Comparison of ENCODE assay signal across 8 mouse cellular contexts in the genomic region with DNA sequence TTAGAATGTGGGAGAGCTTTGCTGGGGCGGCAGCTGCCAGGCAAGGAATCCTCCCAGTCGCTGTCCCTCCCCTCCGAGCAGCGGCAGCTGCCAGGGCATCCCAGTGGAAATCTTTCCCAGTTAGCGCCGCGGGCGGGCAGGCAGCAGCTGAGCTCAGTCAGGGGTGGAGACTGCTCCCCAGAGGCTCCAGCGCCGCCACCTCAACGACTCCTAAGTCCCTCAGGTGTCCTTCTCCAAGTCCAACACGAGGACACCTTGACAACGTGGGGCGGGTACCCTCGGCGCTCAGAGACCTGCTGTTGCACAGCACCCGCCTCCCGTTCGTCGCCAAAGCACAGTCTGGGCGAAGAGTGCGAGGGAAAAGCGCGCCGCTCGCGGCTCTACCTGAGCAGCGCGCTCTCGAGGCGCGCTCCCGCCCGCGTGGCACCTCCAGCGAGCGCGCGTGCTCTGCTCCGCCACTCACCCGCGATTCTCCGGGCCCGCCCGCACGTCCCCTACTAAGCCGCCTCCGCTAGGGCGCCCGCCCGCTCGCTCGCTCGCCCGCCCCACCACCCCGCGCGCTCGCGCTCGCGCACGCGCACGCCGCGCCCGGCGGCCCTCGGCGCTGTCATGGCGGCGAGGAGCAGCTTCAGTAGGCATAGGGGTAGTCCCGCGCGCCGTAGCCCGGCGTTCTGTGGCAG. TPM values are rescaled to one million over a fixed set of nuclear protein-coding genes. Genes with fewer than 3 reads are reported as not detected.
DNase-seq lines count a peak whose midpoint lies in the region; ATAC-seq and TF ChIP-seq lines count a peak whose summit lies in the region.

No protein-coding gene starts in this region.

- TF ChIP-seq POLR2A in kidney, adult 2 months (IDR thresholded peaks at IDR 0.05; ENCODE audit: low read depth, low read length) = peak; percentile 60

- TF ChIP-seq CTCF in kidney, adult 2 months (conservative IDR thresholded peaks at IDR 0.05; ENCODE audit: insufficient read depth, insufficient read length, low read depth, low read length) = no peak

- peak; percentile 93 for DNase-seq in 3134 (ENCODE audit: extremely low read depth, insufficient read length, low spot score)
- DNase-seq in adrenal gland, postnatal 25 days = peak; percentile 91
- peak; percentile 84 to 91 for DNase-seq in heart, adult 18-20 months
- peak; percentile 92 for DNase-seq in kidney, adult 2 months
- DNase-seq in midbrain, embryonic 14.5 days = peak; percentile 97
- peak; percentile 80 for DNase-seq in spleen, adult 12 weeks (ENCODE audit: low spot score)

- peak; percentile 93 for ATAC-seq in embryonic facial prominence, embryonic 12.5 days (ENCODE audit: insufficient number of reproducible peaks, insufficient read depth, low FRiP score, low TSS enrichment)
- peak; percentile 90 for ATAC-seq in limb, embryonic 12.5 days (ENCODE audit: insufficient number of reproducible peaks, insufficient read depth, low FRiP score, low TSS enrichment, low read depth)
- peak; percentile 94 for ATAC-seq in midbrain, embryonic 14.5 days (ENCODE audit: low FRiP score, low TSS enrichment)

- H3K9ac ChIP-seq in embryonic facial prominence, embryonic 12.5 days = peak overlapping the region; percentile 73
- peak overlapping the region; percentile 78 for H3K9ac ChIP-seq in limb, embryonic 12.5 days (replicated peaks)
- H3K9ac ChIP-seq in midbrain, embryonic 14.5 days (replicated peaks; ENCODE audit: low read length) = peak overlapping the region; percentile 88

- H3K27me3 ChIP-seq in embryonic facial prominence, embryonic 12.5 days = no peaks in the 10 kb centered on the region
- H3K27me3 ChIP-seq in kidney, adult 2 months (replicated peaks; ENCODE audit: control insufficient read depth, insufficient read depth, low read length) = no peaks in the 10 kb centered on the region
- peaks cover 4% of the 10 kb centered on the region; the same call in 1 of the 2 replicates for H3K27me3 ChIP-seq in limb, embryonic 12.5 days
- no peaks in the 10 kb centered on the region for H3K27me3 ChIP-seq in midbrain, embryonic 14.5 days (ENCODE audit: control insufficient read depth, insufficient read depth, low read length)

- peak overlapping the region; percentile 88 for H3K4me2 ChIP-seq in embryonic facial prominence, embryonic 12.5 days (replicated peaks)
- H3K4me2 ChIP-seq in limb, embryonic 12.5 days = peak overlapping the region; percentile 94
- peak overlapping the region; percentile 76 for H3K4me2 ChIP-seq in midbrain, embryonic 14.5 days (ENCODE audit: low read length)

- no peaks in the 10 kb centered on the region for H3K36me3 ChIP-seq in embryonic facial prominence, embryonic 12.5 days
- no peaks in the 10 kb centered on the region for H3K36me3 ChIP-seq in kidney, adult 2 months (ENCODE audit: control insufficient read depth, insufficient read depth, low read length)
- no peaks in the 10 kb centered on the region for H3K36me3 ChIP-seq in limb, embryonic 12.5 days
- no peaks in the 10 kb centered on the region for H3K36me3 ChIP-seq in midbrain, embryonic 14.5 days (ENCODE audit: control insufficient read depth, insufficient read depth, low read length)

- H3K4me1 ChIP-seq in embryonic facial prominence, embryonic 12.5 days = 0 out of 2 replicates have a peak, but pooled peaks cover 4% of the 10 kb centered on the region
- peaks cover 3% of the 10 kb centered on the region; the same call in 1 of the 2 replicates for H3K4me1 ChIP-seq in kidney, adult 2 months (ENCODE audit: control insufficient read depth, insufficient read depth, low read length)
- 0 out of 2 replicates have a peak, but pooled peaks cover 2% of the 10 kb centered on the region for H3K4me1 ChIP-seq in limb, embryonic 12.5 days (replicated peaks)
- H3K4me1 ChIP-seq in midbrain, embryonic 14.5 days (ENCODE audit: control insufficient read depth, insufficient read depth, low read length) = peaks cover 7% of the 10 kb centered on the region; the same call in 1 of the 2 replicates

- no peaks in the 10 kb centered on the region for H3K9me3 ChIP-seq in embryonic facial prominence, embryonic 12.5 days
- no peaks in the 10 kb centered on the region for H3K9me3 ChIP-seq in limb, embryonic 12.5 days
- no peaks in the 10 kb centered on the region for H3K9me3 ChIP-seq in midbrain, embryonic 14.5 days (ENCODE audit: control insufficient read depth, low read length)

- peak overlapping the region; percentile 90 for H3K27ac ChIP-seq in embryonic facial prominence, embryonic 12.5 days
- peak overlapping the region; percentile 87 for H3K27ac ChIP-seq in kidney, adult 2 months (ENCODE audit: insufficient read depth, low read depth, low read length)
- peak overlapping the region; percentile 89 for H3K27ac ChIP-seq in limb, embryonic 12.5 days
- H3K27ac ChIP-seq in midbrain, embryonic 14.5 days (replicated peaks; ENCODE audit: low read depth, low read length) = peak overlapping the region; percentile 93

- peak overlapping the region; percentile 91 for H3K4me3 ChIP-seq in embryonic facial prominence, embryonic 12.5 days
- H3K4me3 ChIP-seq in kidney, adult 2 months (ENCODE audit: insufficient read depth, low read depth, low read length) = peak overlapping the region; percentile 84
- peak overlapping the region; percentile 86 for H3K4me3 ChIP-seq in limb, embryonic 12.5 days (replicated peaks)
- peak overlapping the region; percentile 89 for H3K4me3 ChIP-seq in midbrain, embryonic 14.5 days (replicated peaks; ENCODE audit: low read depth, low read length)

- under 1% methylated on average over 75 of the region's 79 CpGs for WGBS in embryonic facial prominence, embryonic 12.5 days
- WGBS in kidney, adult 2 months = 1% methylated on average over 79 of the region's 79 CpGs
- under 1% methylated on average over 79 of the region's 79 CpGs for WGBS in limb, embryonic 12.5 days
- under 1% methylated on average over 76 of the region's 79 CpGs for WGBS in midbrain, embryonic 14.5 days

RNA-seq across cellular contexts. Expression of a gene that starts 0.7 kb away (rescaled TPM):
- total RNA-seq in adrenal gland, postnatal 25 days (2021) = 36.6 and 40.3 TPM in 2 replicates
- 6.4 and 7.3 TPM in 2 replicates for polyA plus RNA-seq in embryonic facial prominence, embryonic 12.5 days (2016; fragmentation: Nextera tagmentation; extraction: Ambion mirVana)
- total RNA-seq in heart, adult 18-20 months (2021) = 10 to 100 TPM; 25.0 to 26.2 TPM
- polyA plus RNA-seq in kidney, adult 2 months (2012; rRNA removed) = 36.4 and 37.8 TPM in 2 replicates
- polyA plus RNA-seq in limb, embryonic 12.5 days (2016; fragmentation: Nextera tagmentation; extraction: Ambion mirVana) = 9.3 and 10.0 TPM in 2 replicates
- 9.3 and 10.2 TPM in 2 replicates for polyA plus RNA-seq in midbrain, embryonic 14.5 days (2014; fragmentation: Nextera tagmentation; extraction: Ambion mirVana)

Comparison
In these comparisons a context has a peak if more than half of its experiments do, and no peak if none do; other contexts are left out.
1. Peak in every context shown above with its lines: DNase-seq, ATAC-seq, H3K4me3 ChIP-seq and H3K27ac ChIP-seq.